Mouse (Mus musculus) retina, postnatal 7 days (tissue): Measurements from ENCODE around the gene Smarcc1.
A peak's percentile ranks its signal among the peaks of the same experiment; 100 is the strongest.
"Not testable (repeated sequence)": the region's sequence is repeated elsewhere in the genome, so short reads cannot be mapped to it uniquely, and the experiment has no call there.

Experiments used
- DNase-seq: peaks from one replicate; pipeline ENCODE4 v3.0.0-alpha.2; 2012; ENCODE audit warnings: low read depth, low spot score

Gene Smarcc1

DNA sequence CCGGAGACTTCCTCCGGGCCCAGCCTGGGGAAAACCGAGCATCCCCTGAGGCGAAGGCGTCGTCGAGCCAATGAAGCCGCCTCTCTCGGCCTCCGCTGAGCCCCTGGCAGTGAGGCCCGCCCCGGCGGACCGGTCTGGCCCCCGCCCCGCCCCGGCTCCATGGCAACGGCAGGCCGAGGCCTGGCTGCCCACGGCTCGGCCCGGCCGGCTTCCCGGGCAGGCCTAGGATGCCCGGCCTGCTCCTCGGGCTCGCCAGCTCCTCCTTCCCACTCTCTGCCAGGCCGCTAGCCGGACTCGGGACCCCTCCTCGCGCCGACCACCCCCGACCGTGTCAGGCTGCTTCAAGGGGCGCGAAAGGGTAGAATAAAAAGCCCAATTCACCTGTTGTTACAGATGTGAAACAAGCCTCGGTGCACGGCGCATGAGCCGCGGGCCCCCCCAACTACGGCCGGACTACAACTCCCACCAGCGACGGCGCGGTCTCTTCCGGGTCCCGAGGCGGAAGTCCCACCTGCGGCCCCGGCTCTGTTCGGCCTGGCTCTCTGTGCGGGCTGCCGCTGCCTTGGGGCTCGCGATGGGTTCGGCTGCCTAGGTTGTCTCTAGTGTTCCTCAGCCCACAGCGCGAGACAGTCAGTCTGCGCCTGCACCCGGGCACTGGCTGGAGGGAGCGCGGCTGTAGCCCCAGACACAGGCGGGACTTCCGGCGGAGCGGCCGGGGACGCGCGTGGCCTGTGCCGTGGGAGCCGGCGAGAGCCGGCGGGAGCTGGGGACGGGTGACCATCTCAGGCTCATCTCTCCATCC lies at the start of gene Smarcc1:
TSS of gene Smarcc1 (plus strand) at position 732 of the 802 bp plus-strand sequence.
- peak; percentile 77 for DNase-seq

DNA sequence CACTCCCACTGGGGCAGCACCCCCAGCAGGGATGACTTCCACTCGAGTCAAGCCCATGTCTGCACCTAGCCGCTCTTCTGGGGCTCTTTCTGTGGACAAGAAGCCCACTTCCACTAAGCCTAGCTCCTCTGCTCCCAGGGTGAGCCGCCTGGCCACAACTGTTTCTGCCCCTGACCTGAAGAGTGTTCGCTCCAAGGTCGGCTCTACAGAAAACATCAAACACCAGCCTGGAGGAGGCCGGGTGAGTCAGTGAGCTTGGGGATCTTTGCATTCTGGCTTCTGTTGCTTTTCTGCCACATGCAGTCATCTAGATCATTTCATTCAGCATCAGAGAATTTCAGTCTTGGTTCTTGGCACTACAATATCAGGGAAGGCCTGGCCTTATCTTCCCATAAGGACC lies 48.8 kb upstream of the Smarcc1 start:
- no peak for DNase-seq

DNA sequence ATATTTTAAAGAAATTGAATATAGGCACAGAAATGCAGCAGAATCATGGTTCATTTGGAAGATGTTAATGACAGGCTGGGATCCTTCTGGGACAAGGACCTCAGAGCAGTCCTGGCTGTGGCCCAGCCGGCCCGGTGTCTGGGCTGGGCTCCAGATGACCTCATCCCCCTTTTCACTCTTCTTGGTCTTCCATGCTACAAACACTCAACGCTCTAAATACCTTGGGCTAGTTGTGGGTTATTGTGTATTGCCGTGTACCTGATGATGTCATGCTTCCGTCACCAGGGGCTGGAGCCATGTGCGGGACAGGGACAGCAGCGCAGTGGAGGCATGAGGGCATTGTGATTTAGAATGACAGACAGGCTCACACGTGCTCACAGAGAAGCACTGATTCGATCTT lies 47.1 kb upstream of the Smarcc1 start:
- DNase-seq: no peak

DNA sequence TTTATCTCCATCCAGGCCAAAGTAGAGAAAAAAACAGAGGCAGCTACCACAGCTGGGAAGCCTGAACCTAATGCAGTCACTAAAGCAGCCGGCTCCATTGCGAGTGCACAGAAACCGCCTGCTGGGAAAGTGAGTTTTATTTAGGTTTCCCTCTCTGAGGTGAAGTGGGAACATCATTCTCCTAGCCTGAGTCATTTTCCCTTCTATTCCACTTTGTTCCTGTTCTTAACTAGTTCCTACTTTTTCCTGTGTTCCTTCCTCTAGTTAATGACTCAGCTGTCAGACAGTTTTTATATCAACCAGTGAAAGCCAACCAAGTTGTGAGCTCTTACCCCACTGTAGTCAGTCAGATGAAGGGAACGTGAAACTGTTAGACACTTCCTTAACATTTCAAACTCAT lies 46.5 kb upstream of the Smarcc1 start:
- no peak for DNase-seq

DNA sequence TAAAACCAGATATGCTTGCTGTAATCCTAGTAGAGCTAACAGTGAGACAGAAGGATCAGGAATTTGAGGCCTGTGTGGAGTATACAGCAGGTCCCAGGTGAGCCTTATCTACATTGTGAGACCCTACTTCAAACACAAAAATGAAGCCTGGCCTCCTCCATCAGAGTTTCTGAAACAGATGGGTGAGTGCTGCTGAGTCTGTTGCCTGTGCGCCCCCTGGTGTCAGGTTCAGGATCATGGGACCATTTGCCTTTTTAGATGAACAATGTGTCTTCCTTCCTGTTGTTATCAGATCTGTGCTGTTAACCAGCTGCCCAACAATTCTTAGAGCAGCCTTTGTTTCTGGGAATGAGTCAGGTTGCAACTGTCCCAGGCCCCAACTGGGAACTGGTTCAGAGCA lies 45.7 kb upstream of the Smarcc1 start:
- DNase-seq: peak; percentile 65

DNA sequence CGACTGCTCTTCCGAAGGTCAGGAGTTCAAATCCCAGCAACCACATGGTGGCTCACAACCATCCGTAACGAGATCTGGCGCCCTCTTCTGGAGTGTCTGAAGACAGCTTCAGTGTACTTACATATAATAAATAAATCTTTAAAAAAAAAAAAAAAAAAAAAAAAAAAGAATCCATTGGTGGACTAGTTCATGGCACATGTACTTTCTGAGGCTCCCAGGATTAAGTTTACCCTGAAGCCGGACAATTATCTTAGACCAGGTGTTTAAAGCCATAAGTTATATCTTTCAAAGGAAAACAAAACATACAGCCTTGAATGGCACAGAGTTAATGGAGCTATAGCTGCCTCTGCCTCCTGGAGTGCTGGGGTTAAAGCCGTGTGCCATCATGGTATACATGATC lies 41.0 kb upstream of the Smarcc1 start:
- not testable (repeated sequence) for DNase-seq

DNA sequence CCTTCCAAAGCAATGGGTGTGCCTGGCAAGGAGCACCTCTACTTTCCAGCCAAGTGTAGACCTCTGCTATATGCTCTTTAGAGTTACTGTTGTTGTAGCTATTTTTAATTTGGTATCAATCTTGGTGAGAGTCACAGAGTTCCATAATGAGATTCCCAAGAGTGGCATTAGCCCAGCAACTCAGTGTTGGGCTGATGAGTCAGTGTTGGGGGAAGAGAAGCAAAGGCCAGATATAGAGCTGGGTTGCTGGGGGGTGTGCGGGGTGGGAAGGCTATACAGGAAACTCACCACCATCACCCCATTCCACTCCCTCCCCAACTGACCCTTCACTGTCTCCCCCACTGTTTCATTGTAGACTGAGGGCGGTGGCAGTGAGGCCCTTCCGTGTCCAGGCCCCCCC lies 36.4 kb upstream of the Smarcc1 start:
- DNase-seq: no peak

DNA sequence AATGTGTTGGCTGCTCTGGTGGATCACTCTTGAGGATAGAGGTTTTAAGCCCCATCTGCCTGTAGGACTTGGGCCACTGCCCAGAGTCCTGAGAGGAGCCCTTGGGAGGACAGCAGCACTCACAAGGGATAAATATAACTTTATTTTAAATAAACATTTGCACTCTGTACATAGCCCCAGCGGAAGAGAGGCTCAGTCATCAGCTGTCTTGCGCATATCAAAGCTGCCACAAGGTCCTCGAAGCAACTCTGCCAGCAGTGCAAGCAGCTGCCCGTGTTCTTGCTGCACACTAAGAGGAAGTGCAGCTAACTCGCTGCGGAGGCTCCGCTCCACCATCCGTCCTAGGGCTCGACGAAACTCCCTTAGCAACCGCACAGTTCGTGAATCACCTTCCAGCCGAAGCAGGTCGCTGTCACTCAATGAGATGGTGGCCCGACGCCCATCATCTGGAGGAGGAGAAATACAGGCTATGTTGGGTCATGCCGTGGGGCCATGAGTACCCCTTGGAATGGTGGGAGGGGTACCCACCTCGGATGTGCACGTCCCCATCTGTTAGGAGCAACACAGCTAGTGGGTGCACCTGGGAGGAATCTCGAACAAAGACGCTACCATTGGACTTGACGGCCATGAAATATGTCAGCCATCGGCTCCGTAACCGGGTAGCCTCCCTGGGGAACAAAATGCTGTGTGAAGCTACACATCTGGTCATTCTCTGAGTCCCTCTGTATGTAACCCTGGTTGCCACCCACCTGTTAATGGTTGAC lies 33.1 kb upstream of the Smarcc1 start:
- DNase-seq: no peak

DNA sequence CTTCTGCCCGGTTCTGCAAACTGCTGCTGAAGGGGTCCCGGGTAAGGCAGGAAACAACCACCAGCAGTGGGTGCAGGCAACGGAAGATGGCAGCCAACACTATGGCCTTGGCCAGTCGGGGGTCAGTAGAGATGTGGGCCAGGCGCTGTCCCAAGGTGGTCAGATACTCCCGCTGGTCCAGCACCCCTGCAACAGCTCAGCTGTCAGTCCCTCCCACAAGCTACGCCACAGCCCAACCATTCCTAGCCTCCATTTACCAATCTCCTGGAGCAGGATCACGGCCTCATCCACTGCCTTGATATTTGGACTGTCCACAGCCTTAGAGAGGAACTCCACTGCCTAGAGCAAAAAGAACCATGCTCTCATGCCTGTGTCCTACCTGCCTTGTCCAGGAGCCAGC lies 31.8 kb upstream of the Smarcc1 start:
- DNase-seq: no peak

DNA sequence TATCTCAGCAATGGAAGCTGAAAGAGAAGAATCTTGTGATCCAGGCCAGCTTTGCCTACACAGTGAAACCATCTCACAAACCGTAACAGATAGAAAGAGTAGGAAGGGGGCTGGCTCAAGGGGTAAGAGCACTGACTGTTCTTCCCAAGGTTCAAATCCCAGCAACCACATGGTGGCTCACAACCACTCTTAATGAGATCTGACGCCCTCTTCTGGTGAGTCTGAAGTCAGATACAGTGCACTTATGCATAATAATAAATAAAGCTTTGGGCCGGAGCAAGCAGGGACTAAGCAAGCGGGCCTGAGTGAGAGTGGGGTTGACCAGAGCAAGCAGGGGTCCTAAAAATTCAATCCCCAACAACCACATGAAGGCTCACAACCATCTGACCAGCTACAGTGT lies 24.2 kb upstream of the Smarcc1 start:
- no peak for DNase-seq

DNA sequence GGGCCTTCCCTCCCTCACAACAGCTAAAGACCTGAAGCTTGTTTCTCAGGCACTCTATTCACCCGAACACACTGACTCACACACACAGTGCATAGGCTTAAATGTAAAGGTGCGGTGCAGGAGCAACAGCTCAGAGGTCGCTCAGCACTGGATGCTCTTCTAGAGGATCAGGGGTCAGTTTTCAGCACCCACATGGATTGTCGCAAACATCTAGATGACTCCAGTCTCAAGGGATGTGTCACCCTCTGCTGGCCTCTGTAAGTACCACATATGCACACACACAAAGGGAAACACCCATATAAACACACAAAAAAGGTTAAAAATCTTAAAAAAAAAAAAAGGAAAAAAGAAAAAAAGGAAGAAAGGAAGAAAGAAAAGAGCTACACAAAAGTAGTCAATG lies 22.7 kb upstream of the Smarcc1 start:
- no peak for DNase-seq

DNA sequence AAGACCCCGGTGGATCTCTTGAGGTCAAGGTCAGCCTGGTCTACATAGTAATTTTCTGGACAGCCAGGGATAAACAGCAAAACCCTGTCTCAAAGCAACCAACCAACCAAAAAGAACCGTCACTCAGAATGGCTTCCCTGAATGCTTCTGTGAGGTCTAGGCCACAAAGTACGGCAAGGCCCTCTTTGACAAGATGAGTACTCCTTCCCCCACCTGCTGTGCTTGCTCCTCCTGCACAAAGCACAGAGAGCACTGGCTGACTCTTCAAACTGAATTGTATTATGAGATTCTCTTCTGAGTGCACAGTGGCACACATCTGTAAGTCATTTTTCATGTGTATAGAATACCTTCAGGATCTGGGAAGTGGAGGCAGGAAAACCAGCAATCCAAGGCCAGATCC lies 19.7 kb upstream of the Smarcc1 start:
- no peak for DNase-seq

DNA sequence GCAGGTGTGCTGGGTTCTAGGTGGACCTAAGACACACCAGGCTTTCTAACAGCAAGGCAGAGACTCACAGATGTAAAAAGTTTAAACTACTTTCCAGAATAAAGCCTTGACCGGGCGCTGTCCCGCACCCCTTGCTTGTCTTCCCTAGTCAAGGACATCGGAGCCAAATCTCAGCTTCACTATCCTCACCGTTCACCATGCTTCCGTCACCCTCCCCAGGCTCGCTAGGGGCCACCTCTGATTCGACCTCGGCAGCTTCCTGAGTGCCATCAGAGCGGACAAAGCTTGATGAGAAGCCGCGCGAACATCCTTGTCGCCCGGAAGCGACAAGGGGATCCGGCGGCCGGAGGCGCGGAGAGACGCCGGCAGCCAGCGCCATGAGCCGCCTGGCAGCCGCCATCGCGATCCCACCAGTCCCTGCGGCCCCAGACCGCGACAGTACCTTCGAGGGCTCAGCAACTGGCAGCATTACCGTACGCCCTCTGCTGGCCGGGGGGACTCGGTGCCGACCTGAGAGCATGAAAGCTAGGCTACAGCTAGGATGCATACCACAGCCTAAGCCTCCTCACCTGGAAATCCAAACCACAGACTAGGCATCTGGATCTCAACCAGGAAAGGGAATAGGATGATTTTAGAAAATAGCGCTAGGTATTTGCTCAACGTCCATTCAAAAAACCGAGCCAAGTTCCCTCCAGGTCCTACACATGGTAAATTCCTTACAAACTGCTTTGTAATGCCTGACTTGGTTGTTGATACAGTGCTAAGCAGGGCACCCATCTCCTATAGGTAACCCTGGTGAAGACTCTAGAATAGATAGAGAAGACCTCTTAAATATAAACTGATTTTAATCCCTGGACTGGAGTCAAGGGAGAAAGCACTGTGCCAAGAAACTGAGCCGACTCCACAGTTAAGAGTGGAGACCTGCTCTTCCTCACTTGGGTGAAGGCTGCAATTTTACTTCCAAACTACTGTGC lies 16.6 kb upstream of the Smarcc1 start:
- peak; percentile 84 for DNase-seq

DNA sequence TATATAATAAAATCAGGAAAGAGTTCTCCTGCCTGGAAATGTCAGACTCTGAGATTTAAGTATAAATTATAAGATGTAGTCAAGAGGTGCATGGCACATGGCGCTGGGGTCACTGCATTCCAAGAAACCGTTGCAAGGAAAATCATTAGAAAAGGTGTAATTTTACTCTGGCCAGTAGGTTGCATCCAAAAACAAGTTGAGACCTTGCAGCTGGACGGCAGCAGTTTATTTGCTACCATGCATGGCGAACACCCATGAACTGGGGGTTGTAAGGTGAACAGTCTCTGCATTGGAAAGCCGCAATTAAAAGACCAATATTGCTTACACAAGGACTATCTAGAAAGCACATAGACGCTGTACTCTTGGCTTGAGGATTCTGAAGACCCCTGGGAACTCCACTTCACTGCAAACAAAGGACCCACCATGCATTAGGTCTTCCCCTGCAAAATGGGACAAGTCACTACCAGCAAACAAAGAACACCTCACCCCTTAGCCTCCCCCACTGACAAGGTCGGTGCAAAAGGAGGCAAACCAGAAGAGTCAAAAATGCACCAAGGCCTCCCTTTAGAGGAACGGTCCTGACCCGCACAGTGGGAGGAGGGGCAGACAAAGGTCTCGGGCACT lies 1.0 kb upstream of the Smarcc1 start:
- no peak for DNase-seq

DNA sequence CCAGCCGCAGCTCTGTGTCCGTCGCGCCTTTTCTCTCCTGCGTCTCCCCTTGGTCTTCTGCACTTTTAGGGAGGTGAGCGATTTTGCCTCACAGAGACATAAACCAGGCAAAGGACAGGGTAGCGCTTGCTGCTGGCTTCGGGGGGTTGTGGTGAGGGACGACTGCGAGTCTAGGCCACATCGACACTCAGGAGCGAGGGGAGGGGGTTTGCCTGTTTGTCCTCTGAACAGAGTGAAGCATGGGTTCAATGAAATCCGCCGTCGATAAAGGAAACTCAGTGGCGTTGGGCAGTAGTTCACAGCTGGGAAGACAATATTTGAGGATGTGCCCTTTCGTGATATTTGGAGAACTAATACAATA lies 251 bp downstream of the Smarcc1 start, which contains the start of gene Dhx30:
TSS of gene Dhx30 (minus strand) at position 52 of the 361 bp plus-strand sequence.
- DNase-seq: no peak

DNA sequence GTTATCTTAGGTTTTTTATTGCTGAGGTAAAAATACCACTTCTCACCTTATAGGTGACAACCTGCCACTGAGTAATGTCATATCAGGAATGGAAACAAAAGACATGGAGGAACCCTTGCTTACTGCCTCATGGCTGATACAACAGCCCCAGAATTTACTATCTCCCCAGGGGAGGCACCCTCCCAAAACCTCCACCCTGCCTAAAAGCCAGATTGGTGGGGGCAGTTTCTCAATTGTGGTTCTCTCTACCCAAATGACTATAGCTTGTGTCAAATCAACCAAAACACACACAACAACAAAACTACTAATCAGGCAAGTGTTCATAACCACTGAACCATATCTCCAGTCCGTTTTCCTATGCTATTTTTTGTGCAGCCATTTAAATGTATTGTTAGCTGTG lies 741 bp downstream of the Smarcc1 start:
- no peak for DNase-seq

DNA sequence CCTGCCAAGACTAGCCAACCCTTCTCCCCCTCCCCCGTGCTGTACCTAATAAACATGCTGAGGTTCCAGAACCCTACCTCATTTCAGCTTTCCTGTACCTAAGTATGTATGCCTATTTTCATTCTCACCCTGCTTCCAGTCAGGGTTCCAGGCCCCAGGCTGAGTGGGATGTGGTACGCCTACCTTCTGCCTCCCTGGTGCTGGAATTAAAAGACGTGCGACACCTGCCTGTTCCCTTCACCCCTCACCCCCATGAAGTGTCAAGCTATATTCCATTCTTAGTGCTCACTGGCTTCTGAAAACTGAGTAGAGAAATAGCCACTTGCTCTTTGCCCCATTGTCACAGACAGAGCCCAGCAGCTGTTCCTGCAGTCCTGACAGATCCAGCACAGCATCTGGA lies 3.9 kb downstream of the Smarcc1 start:
- no peak for DNase-seq

DNA sequence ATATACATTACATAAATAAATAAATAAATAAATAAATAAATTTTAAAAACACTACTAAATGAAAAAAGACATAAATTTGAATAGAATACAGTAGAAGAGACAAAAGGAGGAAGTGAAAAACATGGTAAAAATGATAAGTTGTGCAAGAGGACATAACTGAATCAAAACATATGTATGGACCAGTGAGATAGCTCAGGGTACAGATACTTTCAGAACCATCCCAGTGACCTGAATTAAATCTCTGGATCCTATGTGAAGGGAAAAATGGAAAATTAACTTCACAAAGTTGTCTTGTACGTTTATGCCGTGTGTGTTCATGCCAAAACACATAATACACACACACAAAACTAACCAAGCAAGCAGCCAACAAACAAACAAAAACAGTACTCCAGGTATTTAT lies 5.8 kb downstream of the Smarcc1 start:
- no peak for DNase-seq

DNA sequence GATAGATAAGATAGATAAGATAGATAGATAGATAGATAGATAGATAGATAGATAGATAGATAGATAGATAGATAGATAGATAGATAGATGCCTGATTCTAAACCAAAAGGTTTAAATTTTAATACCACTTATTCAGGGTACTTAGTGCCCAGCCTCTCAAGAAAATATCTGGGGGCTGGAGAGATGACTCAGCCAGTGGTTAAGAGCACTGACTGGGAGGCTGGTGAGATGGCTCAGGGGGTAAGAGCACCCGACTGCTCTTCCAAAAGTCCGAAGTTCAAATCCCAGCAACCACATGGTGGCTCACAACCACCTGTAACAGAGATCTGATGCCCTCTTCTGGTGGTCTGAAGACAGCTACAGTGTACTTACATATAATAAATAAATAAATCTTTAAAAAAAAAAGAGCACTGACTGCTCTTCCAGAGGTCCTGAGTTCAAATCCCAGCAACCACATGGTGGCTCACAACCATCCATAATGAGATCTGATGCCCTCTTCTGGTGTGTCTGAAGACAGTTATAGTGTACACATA lies 6.6 kb downstream of the Smarcc1 start:
- DNase-seq: not testable (repeated sequence)

DNA sequence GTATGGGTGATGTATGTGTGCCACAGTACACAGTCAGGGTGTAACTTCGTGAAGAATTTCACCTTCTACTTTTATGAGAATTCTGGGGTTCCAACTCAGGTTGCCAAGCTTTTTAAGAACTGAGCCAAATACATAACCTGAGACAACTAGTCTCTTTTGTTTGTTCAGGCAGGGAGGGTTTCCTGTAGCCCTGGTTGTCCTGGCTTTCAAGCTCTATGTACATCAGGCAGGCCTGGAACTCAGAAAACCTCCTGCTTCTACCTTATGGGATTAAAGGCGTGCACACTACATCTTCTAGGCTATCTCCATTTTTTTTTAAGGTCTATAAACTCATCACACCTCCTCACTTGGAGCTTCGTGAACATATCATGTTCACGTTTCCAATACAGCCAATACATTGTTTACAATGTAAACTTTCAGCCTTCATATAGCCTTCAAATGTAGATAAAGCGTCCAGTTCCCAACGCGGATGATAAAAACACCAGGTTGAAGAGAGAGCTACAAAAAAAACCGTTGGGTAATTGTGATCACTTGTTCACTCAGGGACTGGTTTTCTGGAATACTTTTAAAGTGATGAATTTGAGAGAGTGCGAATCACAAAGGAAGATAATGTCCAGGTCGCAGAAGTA lies 13.5 kb downstream of the Smarcc1 start:
- DNase-seq: no peak
